Mouse (Mus musculus): ENCODE measurements around the gene Snx8.

GRCm38 (mm10) chr5:140378121-140378853 is 10.8 kb downstream of the Snx8 start:
- TF ChIP-seq CTCF (conservative IDR thresholded peaks at IDR 0.05; ENCODE audit: insufficient read depth, insufficient read length, low read depth, low read length) (no peak), POLR2A (IDR thresholded peaks at IDR 0.05; ENCODE audit: low read depth, low read length) (no peak)
